Mouse (Mus musculus) adrenal gland, adult (tissue): ENCODE measurements around the gene Gosr2.

Experiments used
- DNase-seq, 2 experiments: peaks; one replicate each; pipeline ENCODE4 v3.0.0; 2022 to 2023; ENCODE audit warnings: low spot score in 1 of 2; ENCODE audit not compliant: inconsistent age in 2 of 2

Gene Gosr2

GRCm38 (mm10) chr11:103691036-103691435 is 6.7 kb downstream of the Gosr2 start:
- peak; percentile 37 to 67 for DNase-seq

- DNase-seq: peak; percentile 28 to 48
Measured at GRCm38 (mm10) chr11:103688980-103689378, 8.7 kb downstream of the Gosr2 start.

GRCm38 (mm10) chr11:103688271-103688979 is 9.3 kb downstream of the Gosr2 start:
- no peak for DNase-seq

- no peak for DNase-seq
Measured at GRCm38 (mm10) chr11:103686706-103687105, 11.0 kb downstream of the Gosr2 start.

- DNase-seq: peak; percentile 41 to 63
Measured at GRCm38 (mm10) chr11:103685261-103685736, 12.4 kb downstream of the Gosr2 start.

GRCm38 (mm10) chr11:103683667-103684334 is 13.9 kb downstream of the Gosr2 start:
- peak; percentile 90 to 93 for DNase-seq

GRCm38 (mm10) chr11:103677042-103677441 is 20.7 kb downstream of the Gosr2 start:
- peak; percentile 56 to 86 for DNase-seq

- peak; percentile 33 to 79 for DNase-seq
Measured at GRCm38 (mm10) chr11:103675556-103675955, 22.1 kb downstream of the Gosr2 start.

GRCm38 (mm10) chr11:103666907-103667426 is 30.7 kb downstream of the Gosr2 start:
- no peak for DNase-seq

- DNase-seq: peak in 1 of 2 experiments; percentile 53
Measured at GRCm38 (mm10) chr11:103666181-103666906, 31.4 kb downstream of the Gosr2 start.

GRCm38 (mm10) chr11:103665695-103666094 is 32.0 kb downstream of the Gosr2 start:
- no peak for DNase-seq

GRCm38 (mm10) chr11:103663119-103663518 is 34.6 kb downstream of the Gosr2 start:
- DNase-seq: no peak

- no peak for DNase-seq
Measured at GRCm38 (mm10) chr11:103662546-103662945, 35.2 kb downstream of the Gosr2 start.

GRCm38 (mm10) chr11:103661863-103662262 is 35.8 kb downstream of the Gosr2 start:
- DNase-seq: no peak

GRCm38 (mm10) chr11:103658189-103658588 is 39.5 kb downstream of the Gosr2 start:
- DNase-seq: no peak

- peak; percentile 23 to 69 for DNase-seq
Measured at GRCm38 (mm10) chr11:103656520-103656919, 41.2 kb downstream of the Gosr2 start.

GRCm38 (mm10) chr11:103653359-103653965 is 44.2 kb downstream of the Gosr2 start:
- DNase-seq: no peak

- DNase-seq: no peak
Measured at GRCm38 (mm10) chr11:103651426-103651825, 46.3 kb downstream of the Gosr2 start.

GRCm38 (mm10) chr11:103649983-103650493 is 47.7 kb downstream of the Gosr2 start:
- no peak for DNase-seq

GRCm38 (mm10) chr11:103649301-103649982 is 48.3 kb downstream of the Gosr2 start, which contains the start of gene Rprml:
Gene Rprml, plus strand, starts transcription at chr11:103649570.
- DNase-seq: peak in 1 of 2 experiments; percentile 34
